Mouse (Mus musculus) forebrain, embryonic 15.5 days (tissue): ENCODE measurements at regions not wholly inside any gene's neighbourhood (a gene's known extent, or its start where the extent isn't known, plus 50 kb on each side); places are given as distances from the start of the nearest gene placed in this dataset.

Experiments used
- ATAC-seq: fragments of 200-750 bp; cut with Nextera tagmentation; replicated peaks from 2 replicates; pipeline ENCODE4 v1.8.0; 2017; ENCODE audit warnings: mild to moderate bottlenecking, moderate TSS enrichment, moderate library complexity
- H3K27ac ChIP-seq: fragments of 300-500 bp; sonication (generic); replicated peaks from 2 replicates; pipeline ENCODE4 v1.5.1; 2015; ENCODE audit warnings: mild to moderate bottlenecking, inconsistent platforms
- H3K27me3 ChIP-seq: fragments of 300-500 bp; sonication (generic); 2 replicates; pipeline ENCODE4 v1.6.1; 2015; ENCODE audit warnings: inconsistent platforms
- H3K36me3 ChIP-seq: fragments of 300-500 bp; sonication (generic); 2 replicates; pipeline ENCODE4 v1.6.1; 2015; ENCODE audit warnings: mild to moderate bottlenecking, inconsistent platforms
- H3K4me1 ChIP-seq: fragments of 300-500 bp; sonication (generic); 2 replicates; pipeline ENCODE4 v1.6.1; 2015; ENCODE audit warnings: inconsistent platforms
- H3K4me2 ChIP-seq: fragments of 300-500 bp; sonication (generic); replicated peaks from 2 replicates; pipeline ENCODE4 v1.6.1; 2015; ENCODE audit warnings: mild to moderate bottlenecking, inconsistent platforms
- H3K4me3 ChIP-seq: fragments of 300-500 bp; sonication (generic); 2 replicates; pipeline ENCODE4 v1.5.1; 2015; ENCODE audit warnings: mild to moderate bottlenecking, inconsistent platforms
- H3K9ac ChIP-seq: fragments of 300-500 bp; sonication (generic); replicated peaks from 2 replicates; pipeline ENCODE4 v1.6.1; 2015; ENCODE audit warnings: mild to moderate bottlenecking, inconsistent platforms
- H3K9me3 ChIP-seq: fragments of 300-500 bp; sonication (generic); 2 replicates; pipeline ENCODE4 v1.6.1; 2016; ENCODE audit warnings: inconsistent platforms
- WGBS: fragments of 180-500 bp; shearing (Covaris S2); methylation state at CpG from one replicate; pipeline ENCODE4 v1.1.7; 2015; ENCODE audit warnings: mixed read lengths; 5-methylcytosine and 5-hydroxymethylcytosine counted together

DNA sequence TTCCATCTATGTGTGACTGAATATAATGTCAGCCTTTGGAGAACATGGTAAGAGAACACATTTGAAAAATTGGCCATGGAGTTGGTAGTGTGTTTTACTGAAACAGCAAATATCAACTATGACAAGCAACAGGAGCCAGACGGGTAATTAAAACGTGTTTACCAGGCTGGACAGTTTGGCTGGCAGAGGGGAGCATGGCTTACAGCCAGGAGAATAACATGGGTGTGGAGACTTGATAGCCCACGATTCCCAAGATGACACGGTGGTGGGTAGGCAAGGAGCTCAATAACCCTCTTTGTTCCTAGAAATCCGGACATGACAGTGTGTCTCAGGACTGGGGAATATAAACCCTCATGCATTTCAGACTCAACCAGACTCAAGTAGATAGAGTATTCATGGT, 185.2 kb downstream of the Cyp26b1 start:
- Histone ChIP-seq H3K9me3 (no peaks in the 10 kb centered on the region), H3K9ac (no peak overlapping the region), H3K27ac (no peak overlapping the region), H3K4me2 (no peak overlapping the region), H3K4me3 (no peak overlapping the region), H3K4me1 (no peaks in the 10 kb centered on the region), H3K27me3 (no peaks in the 10 kb centered on the region), H3K36me3 (no peaks in the 10 kb centered on the region)
- ATAC-seq = no peak
- WGBS = 78% methylated on average over 5 of the region's 5 CpGs

GRCm38 (mm10) chr6:84407773-84408172, 185.9 kb downstream of the Cyp26b1 start:
- Histone ChIP-seq H3K4me2 (no peak overlapping the region), H3K27me3 (no peaks in the 10 kb centered on the region), H3K9me3 (no peaks in the 10 kb centered on the region), H3K36me3 (no peaks in the 10 kb centered on the region), H3K27ac (no peak overlapping the region), H3K4me1 (no peaks in the 10 kb centered on the region), H3K4me3 (no peak overlapping the region), H3K9ac (no peak overlapping the region)
- ATAC-seq = peak; percentile 55; the same call in 1 of the 2 replicates
- WGBS = 8% methylated on average over 6 of the region's 6 CpGs

GRCm38 (mm10) chr6:84404695-84405094, 189.0 kb downstream of the Cyp26b1 start:
- Histone ChIP-seq H3K9ac (no peak overlapping the region), H3K9me3 (no peaks in the 10 kb centered on the region), H3K4me2 (no peak overlapping the region), H3K36me3 (no peaks in the 10 kb centered on the region), H3K4me3 (no peak overlapping the region), H3K27me3 (no peaks in the 10 kb centered on the region), H3K4me1 (no peaks in the 10 kb centered on the region), H3K27ac (no peak overlapping the region)
- ATAC-seq = no peak
- 66% methylated on average over 4 of the region's 4 CpGs for WGBS

DNA sequence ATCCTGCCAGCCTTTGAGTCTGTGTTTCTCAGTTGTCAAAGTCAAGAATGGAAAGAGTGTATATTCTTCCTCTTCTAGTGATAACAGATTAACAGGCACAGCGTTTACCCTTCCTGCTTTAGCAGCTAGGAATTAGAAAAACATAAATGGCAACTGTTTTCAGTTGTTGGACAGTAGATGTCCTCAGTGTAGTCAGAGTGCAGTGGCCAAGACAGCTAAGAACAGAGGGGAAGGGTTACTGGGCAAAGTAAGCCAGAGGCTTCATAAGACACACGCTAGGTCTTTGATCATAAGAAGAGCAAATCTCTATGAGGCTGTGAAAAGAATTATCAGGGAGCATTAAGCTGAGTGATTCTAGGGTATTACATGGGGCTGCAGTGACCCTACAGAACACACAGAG, 191.3 kb downstream of the Cyp26b1 start:
- no peak overlapping the region for H3K27ac ChIP-seq
- ATAC-seq = no peak
- H3K4me3 ChIP-seq = no peak overlapping the region
- H3K9me3 ChIP-seq = no peaks in the 10 kb centered on the region
- H3K4me2 ChIP-seq = no peak overlapping the region
- no peaks in the 10 kb centered on the region for H3K36me3 ChIP-seq
- no peak overlapping the region for H3K9ac ChIP-seq
- no peaks in the 10 kb centered on the region for H3K4me1 ChIP-seq
- WGBS = 82% methylated on average over 2 of the region's 2 CpGs
- H3K27me3 ChIP-seq = no peaks in the 10 kb centered on the region

- Histone ChIP-seq H3K9me3 (no peaks in the 10 kb centered on the region), H3K4me1 (no peaks in the 10 kb centered on the region), H3K4me3 (no peak overlapping the region), H3K4me2 (no peak overlapping the region), H3K36me3 (no peaks in the 10 kb centered on the region), H3K27ac (no peak overlapping the region), H3K9ac (no peak overlapping the region), H3K27me3 (no peaks in the 10 kb centered on the region)
- ATAC-seq = no peak
- 83% methylated on average over 6 of the region's 6 CpGs for WGBS
These were observed 199.1 kb downstream of the Cyp26b1 start for GRCm38 (mm10) chr6:84394496-84395090.

DNA sequence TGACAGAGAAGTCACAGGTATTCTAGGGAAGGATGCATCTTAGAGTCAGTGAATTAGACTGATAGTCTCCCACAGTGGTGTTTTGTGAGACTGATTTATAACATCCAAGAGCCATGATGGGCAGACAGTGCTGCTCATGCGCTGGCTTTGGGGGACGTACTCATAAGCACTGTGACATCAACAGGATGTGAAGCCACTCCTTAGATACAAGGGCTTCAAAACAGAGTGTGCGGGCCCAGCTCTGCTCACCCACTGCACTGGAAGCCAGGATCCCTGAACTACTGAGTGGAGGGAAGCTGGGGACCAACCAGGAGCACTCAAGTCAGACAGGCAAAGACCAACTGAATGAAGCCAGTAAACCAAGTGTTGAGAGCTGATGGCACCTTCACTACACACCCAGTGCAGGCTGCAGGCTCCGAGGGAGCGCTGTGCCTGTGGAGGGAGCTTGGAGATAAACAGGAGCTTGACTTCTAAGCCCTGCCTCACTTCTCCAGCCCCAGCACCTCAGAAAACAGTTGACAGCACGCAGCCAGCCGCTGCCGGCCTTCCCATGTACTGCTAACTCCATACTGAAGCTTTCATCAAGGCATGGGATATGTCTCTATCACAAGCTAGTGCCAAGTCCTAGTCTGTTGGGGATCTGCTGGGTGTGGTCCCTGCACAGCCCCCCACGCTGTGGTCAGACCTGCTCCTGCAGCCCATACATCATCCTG, 200.0 kb downstream of the Cyp26b1 start:
- Histone ChIP-seq H3K4me1 (no peaks in the 10 kb centered on the region), H3K9ac (no peak overlapping the region), H3K27me3 (no peaks in the 10 kb centered on the region), H3K27ac (no peak overlapping the region), H3K4me3 (no peak overlapping the region), H3K4me2 (no peak overlapping the region), H3K9me3 (no peaks in the 10 kb centered on the region), H3K36me3 (no peaks in the 10 kb centered on the region)
- 94% methylated on average over 9 of the region's 9 CpGs for WGBS
- no peak for ATAC-seq

DNA sequence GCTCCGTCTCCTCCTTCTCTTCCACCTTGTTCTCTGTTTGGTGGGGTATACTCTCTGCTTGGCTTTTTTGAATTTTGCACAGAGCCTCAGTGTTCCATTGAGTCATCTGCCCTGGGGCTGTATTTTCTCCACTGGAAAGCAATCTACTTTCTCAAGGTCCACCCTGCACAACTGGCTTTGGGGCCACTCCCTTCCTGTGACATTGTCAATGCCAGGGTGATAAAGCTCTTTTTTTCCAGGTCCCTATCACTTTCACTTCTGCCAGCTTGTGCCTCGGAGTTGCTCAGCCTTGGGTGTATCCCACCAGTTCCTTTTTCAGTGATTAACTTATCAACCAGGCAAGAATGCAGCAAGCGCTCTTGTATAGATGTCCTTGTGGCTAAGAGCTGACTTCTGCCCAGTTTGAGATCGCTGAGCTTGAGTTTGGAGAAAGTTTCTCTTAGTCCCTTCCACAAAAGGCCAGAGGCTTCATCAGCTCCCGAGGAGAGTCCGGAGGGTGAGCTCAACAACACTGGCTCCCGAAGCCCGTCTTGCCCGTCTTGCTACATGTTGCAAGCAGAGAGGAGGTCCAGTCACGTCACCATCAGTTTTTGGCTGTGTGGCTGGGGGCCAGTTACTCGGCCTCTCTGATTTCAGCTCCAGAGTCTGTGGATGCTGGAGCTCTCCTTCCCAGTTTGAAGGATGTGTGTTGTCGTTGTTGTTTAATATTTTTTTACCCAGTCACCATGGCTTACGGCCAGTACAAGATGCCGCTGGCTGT, 200.8 kb downstream of the Cyp26b1 start:
- WGBS = 89% methylated on average over 14 of the region's 14 CpGs
- H3K36me3 ChIP-seq = no peaks in the 10 kb centered on the region
- H3K9ac ChIP-seq = no peak overlapping the region
- no peaks in the 10 kb centered on the region for H3K4me1 ChIP-seq
- H3K4me3 ChIP-seq = no peak overlapping the region
- H3K27ac ChIP-seq = no peak overlapping the region
- no peaks in the 10 kb centered on the region for H3K9me3 ChIP-seq
- no peak for ATAC-seq
- no peaks in the 10 kb centered on the region for H3K27me3 ChIP-seq
- H3K4me2 ChIP-seq = no peak overlapping the region

- WGBS = over 99% methylated on average over 3 of the region's 3 CpGs
- Histone ChIP-seq H3K9me3 (no peaks in the 10 kb centered on the region), H3K27me3 (no peaks in the 10 kb centered on the region), H3K4me2 (no peak overlapping the region), H3K4me3 (no peak overlapping the region), H3K9ac (no peak overlapping the region), H3K4me1 (no peaks in the 10 kb centered on the region), H3K36me3 (no peaks in the 10 kb centered on the region), H3K27ac (no peak overlapping the region)
- no peak for ATAC-seq
These were observed 202.7 kb downstream of the Cyp26b1 start for GRCm38 (mm10) chr6:84391016-84391415.

DNA sequence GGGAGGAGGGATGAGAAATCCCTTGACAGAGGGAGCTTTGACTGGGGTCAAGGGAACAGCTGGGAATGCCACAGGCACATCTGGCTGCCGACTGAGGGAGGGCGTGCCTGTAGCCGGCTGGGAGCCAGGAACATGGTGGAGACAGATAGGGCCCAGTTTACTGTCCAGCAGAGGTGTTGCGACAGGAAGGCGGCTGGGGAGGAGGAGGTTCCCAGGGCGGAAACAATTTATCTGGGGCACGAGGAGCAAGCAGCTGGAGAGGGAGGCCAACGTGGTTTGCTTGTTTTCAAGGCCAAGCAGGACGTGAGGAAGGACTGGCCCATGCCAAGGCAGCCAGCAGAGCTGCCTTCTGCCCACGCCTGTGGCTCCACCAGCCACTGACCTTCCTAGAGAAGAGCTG, 208.0 kb downstream of the Cyp26b1 start:
- 73% methylated on average over 10 of the region's 10 CpGs for WGBS
- Histone ChIP-seq H3K4me2 (no peak overlapping the region), H3K36me3 (no peaks in the 10 kb centered on the region), H3K27ac (no peak overlapping the region), H3K9me3 (no peaks in the 10 kb centered on the region), H3K9ac (no peak overlapping the region), H3K4me1 (no peaks in the 10 kb centered on the region), H3K4me3 (no peak overlapping the region), H3K27me3 (no peaks in the 10 kb centered on the region)
- ATAC-seq = no peak

DNA sequence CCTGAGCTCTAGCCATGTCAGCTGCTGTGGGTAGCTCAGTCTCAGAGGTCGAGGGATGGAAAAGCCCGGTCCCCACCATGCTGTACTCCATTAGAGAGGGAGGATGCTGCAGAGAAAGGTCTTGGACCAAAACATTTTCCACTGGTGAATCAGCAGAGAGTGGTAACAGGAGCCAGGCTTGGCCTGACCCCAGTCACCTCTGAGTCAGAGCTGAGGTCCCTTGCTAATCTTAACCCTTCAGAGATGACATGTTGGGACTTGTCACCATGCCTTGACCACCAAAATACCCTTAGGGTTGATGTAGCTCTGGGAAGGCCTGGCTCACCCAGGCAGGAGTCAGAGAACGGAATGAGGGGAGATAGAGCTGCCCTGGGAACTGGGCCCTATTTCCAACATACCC, 210.0 kb downstream of the Cyp26b1 start:
- Histone ChIP-seq H3K27me3 (no peaks in the 10 kb centered on the region), H3K4me2 (no peak overlapping the region), H3K4me1 (no peaks in the 10 kb centered on the region), H3K9me3 (no peaks in the 10 kb centered on the region), H3K4me3 (no peak overlapping the region), H3K36me3 (no peaks in the 10 kb centered on the region), H3K9ac (no peak overlapping the region), H3K27ac (no peak overlapping the region)
- ATAC-seq = no peak
- WGBS = 90% methylated on average over 3 of the region's 3 CpGs

- Histone ChIP-seq H3K4me3 (no peak overlapping the region), H3K27me3 (no peaks in the 10 kb centered on the region), H3K9ac (no peak overlapping the region), H3K27ac (no peak overlapping the region), H3K36me3 (no peaks in the 10 kb centered on the region), H3K4me2 (no peak overlapping the region), H3K4me1 (no peaks in the 10 kb centered on the region), H3K9me3 (no peaks in the 10 kb centered on the region)
- 79% methylated on average over 3 of the region's 3 CpGs for WGBS
- no peak for ATAC-seq
These were observed 210.6 kb downstream of the Cyp26b1 start for GRCm38 (mm10) chr6:84383141-84383540.

- no peak overlapping the region for H3K27ac ChIP-seq
- H3K9ac ChIP-seq = no peak overlapping the region
- H3K36me3 ChIP-seq = no peaks in the 10 kb centered on the region
- H3K9me3 ChIP-seq = no peaks in the 10 kb centered on the region
- no peaks in the 10 kb centered on the region for H3K27me3 ChIP-seq
- whole genome bisulfite sequencing = 94% methylated on average over 10 of the region's 10 CpGs
- H3K4me3 ChIP-seq = no peak overlapping the region
- H3K4me2 ChIP-seq = no peak overlapping the region
- H3K4me1 ChIP-seq = no peaks in the 10 kb centered on the region
- no peak for ATAC-seq
These were observed 212.1 kb downstream of the Cyp26b1 start for GRCm38 (mm10) chr6:84381571-84381970.
